Mouse (Mus musculus) mature B cell (primary cell): ENCODE measurements around the gene Srpk2.
"Not testable (repeated sequence)": the region's sequence is repeated elsewhere in the genome, so short reads cannot be mapped to it uniquely, and the experiment has no call there.

ENCODE experiments used
- in situ Hi-C: fragments of 300-500 bp; cut with MboI; formaldehyde crosslinking; loops from 2 replicates; pipeline ENCODE4 v1.14.3; 2019

The Srpk2 gene

GRCm38 (mm10) chr5:23672136-23672535 is 12.3 kb downstream of the Srpk2 start:
- in situ Hi-C loops: no loop called here

DNA sequence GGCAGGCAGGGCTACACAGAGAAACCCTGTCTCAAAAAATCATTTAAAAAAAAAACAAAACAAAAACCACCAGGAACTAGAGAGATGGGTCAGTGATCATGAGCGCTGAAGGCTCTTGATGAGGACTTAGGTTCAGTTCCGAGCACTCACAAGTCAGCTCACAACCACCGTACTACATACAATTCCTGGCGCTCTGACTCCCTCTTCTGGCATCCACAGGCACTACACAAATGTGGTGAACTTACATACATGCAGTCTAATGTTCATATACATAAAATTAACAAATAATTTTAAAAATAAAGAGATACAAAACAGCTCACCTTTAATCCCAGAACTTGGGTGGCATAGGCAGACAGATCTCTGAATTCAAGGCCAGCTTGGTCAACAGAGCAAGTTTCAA is 13.5 kb downstream of the Srpk2 start:
- in situ Hi-C loops: no loop called here

GRCm38 (mm10) chr5:23665906-23666305 is 18.5 kb downstream of the Srpk2 start:
- in situ Hi-C loops: no loop called here

DNA sequence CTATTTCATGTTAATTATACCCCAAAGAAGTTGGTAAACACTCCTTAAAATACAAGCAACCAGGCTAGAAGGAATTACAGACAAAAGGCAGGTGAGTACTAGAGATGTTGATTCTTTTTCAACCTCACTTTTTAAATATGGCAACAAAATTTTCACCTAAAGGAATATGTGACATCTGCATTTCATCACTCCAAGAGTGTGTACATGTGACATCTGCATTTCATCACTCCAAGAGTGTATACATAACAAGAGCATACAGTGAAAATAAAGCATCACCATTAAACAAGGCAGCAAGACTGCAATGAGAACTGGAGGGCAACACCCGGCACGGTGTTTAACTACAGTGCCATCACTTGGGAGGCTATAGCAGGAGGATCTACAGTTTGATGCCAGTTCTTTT is 23.2 kb downstream of the Srpk2 start:
- in situ Hi-C loops: no loop called here

DNA sequence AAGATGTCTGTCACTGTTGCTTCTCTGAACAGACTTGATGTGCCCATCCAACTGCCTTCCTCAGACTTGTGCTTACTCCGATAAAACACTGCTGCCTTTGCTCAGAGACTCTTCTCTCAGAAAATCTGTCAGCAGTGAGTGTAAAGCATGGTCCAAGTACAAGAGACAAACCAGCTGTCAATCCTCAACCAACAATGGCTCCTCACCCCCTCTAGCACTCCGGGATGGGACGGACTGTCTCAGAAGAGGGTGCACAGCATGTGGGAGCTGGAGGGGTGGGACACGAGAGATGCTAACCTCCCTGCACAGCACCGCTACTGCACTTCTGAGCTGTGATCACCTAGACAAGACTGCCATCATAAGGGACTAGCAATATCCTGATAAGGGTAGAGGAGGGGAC is 26.4 kb downstream of the Srpk2 start:
- in situ Hi-C loops: no loop called here

- in situ Hi-C loops: no loop called here
These were observed 27.8 kb downstream of the Srpk2 start for GRCm38 (mm10) chr5:23656590-23656989.

GRCm38 (mm10) chr5:23655030-23655429 is 29.4 kb downstream of the Srpk2 start:
- in situ Hi-C loops: no loop called here

DNA sequence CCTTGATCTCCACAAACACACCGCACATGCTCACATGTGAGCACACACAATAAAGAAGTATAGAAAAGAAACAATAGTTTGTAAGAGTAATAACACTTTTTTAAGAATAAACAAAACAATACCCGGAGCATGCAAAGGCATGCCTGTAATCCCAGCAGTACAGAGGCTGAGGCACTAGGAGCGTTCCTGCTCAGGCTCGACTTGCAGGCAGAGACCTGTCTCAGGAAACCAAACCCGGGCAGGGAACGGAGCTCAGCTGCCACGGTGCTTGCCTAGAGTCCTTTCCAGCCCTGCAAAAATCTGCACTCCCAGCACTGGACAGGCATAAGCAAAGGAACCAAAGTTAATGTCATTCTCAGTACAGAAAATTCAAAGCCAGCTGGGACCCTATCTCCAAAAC is 32.1 kb downstream of the Srpk2 start:
- in situ Hi-C loops: no loop called here

DNA sequence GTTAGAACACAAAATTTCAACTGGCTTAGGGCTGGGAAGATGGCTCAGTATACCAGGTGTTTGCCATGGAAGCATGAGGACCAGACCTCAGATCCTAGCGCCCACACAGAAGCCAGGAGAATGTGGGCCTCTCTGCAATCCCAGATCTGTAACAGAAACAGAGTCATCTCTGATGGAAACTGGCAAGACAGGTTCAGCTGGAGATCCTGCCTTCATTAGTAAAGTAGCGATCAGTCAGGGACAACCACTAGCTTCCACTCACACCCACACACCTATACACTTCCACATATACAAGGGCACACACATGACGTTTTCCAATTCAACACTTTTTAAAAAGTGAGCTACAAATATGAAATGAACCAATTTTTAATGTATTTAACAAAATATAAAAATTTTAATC is 32.6 kb downstream of the Srpk2 start:
- in situ Hi-C loops: no loop called here

DNA sequence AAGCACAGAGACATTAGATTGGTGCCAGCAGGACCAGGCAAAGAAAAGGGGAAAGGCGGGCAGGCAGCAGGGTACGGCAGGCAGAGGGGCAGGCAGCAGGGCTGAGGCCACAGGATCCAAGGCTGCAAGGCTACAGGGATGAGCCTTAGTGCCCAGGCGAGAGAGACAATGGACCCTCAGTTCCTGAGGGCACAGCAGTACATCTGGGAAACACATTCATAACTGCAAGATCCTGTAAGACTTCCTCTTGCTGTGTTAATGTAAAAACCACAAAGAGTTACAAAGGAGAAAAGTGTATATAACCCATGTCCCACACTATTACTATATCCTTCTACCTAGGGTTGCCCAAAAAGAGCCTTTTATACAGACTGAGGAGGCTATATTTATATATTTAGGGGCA is 33.9 kb downstream of the Srpk2 start:
- in situ Hi-C loops: no loop called here

GRCm38 (mm10) chr5:23649246-23649645 is 35.2 kb downstream of the Srpk2 start:
- in situ Hi-C loops: no loop called here

DNA sequence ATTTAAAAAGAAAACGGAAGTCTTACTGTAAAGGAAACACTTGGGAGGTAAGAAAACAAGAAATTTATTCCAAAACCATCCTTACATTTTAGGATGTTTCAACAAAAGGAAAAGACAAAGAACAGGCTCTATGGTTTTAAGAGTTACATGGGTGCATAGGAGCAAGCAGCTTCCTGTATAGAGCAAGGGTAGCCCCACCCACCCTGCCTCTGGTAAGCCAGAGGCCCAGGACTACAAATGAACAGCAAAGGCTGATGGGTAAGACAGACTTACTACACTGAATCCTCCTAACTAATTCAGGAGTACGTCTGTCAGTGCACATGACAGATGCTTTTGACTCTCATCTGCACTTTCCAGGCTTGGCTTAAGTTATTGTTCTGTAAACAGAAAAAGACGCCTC is 38.7 kb downstream of the Srpk2 start:
- in situ Hi-C loops: no loop called here

GRCm38 (mm10) chr5:23639193-23639592 is 45.2 kb downstream of the Srpk2 start:
- in situ Hi-C loops: not testable (repeated sequence)

DNA sequence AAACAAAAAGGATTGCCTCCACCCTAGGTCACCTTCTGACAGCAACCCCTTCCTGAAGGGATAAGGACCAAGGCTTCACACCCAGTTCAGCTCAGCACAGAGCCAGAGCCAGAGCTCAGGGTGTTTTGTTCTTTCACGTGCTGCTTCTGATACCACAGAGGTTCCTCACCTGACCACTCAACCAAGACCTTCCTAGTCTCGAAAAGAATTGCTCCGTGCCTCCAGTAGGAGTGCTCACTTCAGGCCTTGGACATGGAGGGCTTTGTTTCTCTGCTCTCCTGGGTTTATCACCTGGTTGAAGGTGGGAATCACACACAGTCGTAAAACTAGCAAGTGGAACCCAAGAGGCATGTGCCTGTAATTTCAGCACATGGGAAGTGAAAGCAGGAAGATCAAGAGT is 46.4 kb downstream of the Srpk2 start:
- in situ Hi-C loops: no loop called here

GRCm38 (mm10) chr5:23637337-23637736 is 47.1 kb downstream of the Srpk2 start:
- in situ Hi-C loops: no loop called here

- in situ Hi-C loops: no loop called here
These were observed 52.9 kb downstream of the Srpk2 start for GRCm38 (mm10) chr5:23631490-23631889.

DNA sequence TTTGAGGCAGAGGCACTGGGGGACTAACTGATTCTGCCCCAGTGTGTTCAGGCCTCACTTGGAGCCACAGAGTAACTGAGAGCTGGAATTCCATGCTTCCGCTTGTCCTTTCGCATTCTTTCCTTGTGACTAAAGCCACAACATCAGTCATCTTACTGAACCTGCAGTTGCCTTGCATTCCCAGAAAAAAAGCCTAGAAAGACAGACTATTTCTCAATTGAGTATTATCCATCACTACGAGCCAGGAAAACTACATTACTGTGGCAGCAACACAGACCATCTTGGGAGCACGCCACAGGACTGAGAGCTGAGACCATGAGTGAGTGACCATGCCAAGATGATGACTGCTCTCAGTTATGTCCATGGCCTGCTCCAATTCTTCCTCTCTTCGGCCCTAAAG is 57.2 kb downstream of the Srpk2 start:
- in situ Hi-C loops: no loop called here

DNA sequence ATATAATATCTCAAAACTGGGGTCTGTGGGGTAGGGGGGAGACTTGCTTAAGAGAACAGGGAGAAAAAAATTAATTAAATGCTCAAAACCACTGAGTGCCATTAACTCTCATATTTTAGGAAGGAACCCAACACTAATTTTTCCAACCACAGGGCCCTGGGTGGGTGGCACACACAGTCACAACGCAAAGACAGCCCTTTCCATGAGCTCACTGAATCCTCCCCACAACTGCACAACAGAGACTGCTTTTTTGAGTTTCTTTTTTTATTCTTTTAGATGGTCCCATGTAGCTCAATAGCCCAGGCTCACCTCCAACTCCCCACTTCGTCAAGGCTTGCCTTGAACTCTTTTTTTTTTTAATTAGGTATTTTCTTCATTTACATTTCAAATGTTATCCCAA is 58.2 kb downstream of the Srpk2 start:
- in situ Hi-C loops: no loop called here

DNA sequence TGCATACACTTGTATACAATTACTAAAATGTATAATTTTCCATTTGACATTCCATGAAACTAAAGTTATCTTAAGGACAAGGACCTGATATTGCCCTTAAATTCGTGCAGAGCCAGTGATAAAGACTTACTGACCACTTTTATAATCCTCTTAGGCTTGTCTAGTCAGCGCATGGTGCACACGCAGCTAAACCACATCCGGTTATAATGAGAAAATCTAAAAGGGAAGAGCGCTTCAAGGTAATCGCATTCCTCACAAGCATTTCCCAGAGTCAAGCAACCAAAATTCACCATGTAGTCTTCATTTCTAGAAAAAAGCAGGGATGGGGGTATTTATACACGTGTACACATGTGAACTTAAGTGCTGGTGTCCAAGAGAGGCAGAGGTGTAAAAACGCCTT is 63.8 kb downstream of the Srpk2 start:
- in situ Hi-C loops: no loop called here

- in situ Hi-C loops: no loop called here
These were observed 65.8 kb downstream of the Srpk2 start for GRCm38 (mm10) chr5:23618656-23619055.

GRCm38 (mm10) chr5:23617104-23617415 is 67.4 kb downstream of the Srpk2 start:
- in situ Hi-C loops: no loop called here

DNA sequence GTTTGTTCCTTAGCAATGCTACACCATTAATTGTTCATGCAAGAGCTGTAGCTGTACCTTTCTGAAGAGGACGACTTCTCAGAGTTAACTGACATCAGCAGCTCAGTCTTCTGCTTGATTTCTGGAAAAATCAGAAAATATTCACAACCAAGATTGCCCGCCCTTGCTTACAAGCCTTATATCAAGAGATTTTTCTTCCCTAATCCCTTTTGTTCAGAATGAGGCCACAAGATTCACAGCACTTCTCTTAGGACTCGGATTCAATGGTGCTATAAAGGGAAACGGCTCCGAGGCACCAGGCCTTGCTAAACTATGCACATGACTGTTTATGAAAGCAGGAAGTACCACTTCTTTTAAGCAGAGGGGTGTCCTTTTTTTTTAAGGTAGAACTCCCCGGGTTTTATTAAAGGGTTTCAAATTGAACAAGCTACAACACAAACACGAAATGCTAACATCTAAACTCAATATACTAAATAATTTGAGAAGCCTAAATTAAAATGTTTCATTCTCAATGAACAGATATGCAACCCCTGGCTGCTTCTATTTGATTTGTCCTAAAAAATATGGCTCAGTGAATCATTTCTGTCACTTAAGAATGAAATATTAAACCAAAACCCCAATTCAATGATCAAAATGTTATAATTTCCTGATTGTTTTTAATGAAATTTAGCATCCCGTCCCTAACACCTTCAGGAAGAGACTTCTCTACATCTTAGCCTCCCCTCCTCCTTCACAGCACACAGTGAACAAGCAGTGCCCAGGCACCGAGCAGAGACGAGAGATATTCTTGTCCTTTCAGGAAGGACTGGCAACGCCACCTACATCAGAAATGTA is 67.9 kb downstream of the Srpk2 start:
- in situ Hi-C loops: no loop called here

DNA sequence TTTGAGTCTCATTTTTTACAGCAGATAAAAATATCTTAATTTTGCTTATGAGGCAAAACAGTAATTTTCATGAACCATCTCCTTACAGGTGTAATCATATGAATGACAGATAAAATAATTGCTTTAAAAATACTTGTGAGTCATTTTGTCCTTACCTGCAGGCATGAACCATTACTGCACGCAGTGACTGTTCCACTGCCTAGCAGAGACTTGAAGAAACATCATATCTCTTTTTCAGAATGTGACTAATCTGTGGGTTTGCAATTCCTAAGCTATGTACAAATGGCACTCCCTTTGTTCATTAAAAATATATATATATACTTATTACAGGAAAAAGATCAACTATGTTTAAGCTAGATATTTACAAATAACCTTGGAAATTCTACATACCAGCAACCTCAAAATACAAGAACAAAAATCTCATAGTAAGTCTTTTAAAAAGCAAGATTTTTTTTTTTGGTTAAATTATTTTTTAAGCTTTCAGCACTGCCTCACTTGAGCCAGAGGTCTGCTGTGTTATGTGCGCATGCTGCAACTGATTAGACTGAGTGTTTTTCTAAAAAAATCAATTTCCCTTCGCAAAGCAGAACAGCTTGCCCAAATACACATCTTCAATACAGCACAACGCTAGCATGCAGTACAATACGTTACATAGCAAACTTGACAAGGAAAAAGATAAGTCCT is 68.7 kb downstream of the Srpk2 start:
- in situ Hi-C loops: no loop called here

GRCm38 (mm10) chr5:23612856-23613255 is 71.6 kb downstream of the Srpk2 start:
- in situ Hi-C loops: no loop called here
